Mouse (Mus musculus): ENCODE results near the gene Tmem161b. TPM values are rescaled to one million over a fixed set of nuclear protein-coding genes. Genes with fewer than 3 reads are reported as not detected.
"Not testable (repeated sequence)": the region's sequence is repeated elsewhere in the genome, so short reads cannot be mapped to it uniquely, and the experiment has no call there.

Gene Tmem161b
- 22.9 and 25.5 TPM in 2 replicates for polyA plus RNA-seq (2015; fragmentation: Nextera tagmentation; extraction: Ambion mirVana)

- under 1% methylated on average over 45 of the region's 52 CpGs for WGBS
- Histone ChIP-seq H3K27me3 (replicated peaks; ENCODE audit: control insufficient read depth, insufficient read depth, low read length) (no peaks in the 10 kb centered on the region), H3K27ac (ENCODE audit: low read depth, low read length) (peak within 1 kb of the TSS; percentile 44), H3K4me1 (ENCODE audit: control insufficient read depth, insufficient read depth, low read depth, low read length) (peaks cover 8% of the 10 kb centered on the region), H3K36me3 (ENCODE audit: control insufficient read depth, insufficient read depth, low read length) (no peaks in the 10 kb centered on the region), H3K9me3 (ENCODE audit: control insufficient read depth, low read length) (no peaks in the 10 kb centered on the region), H3K9ac (ENCODE audit: low read depth, low read length) (peak within 1 kb of the TSS; percentile 74), H3K4me3 (ENCODE audit: low read length) (peak within 1 kb of the TSS; percentile 64), H3K4me2 (ENCODE audit: low read length) (peak within 1 kb of the TSS; percentile 94)
- ATAC-seq = peak; percentile 100
These were observed at the start of gene Tmem161b for GRCm38 (mm10) chr13:84221820-84222681. Gene Tmem161b (plus strand): TSS chr13:84222296.

DNA sequence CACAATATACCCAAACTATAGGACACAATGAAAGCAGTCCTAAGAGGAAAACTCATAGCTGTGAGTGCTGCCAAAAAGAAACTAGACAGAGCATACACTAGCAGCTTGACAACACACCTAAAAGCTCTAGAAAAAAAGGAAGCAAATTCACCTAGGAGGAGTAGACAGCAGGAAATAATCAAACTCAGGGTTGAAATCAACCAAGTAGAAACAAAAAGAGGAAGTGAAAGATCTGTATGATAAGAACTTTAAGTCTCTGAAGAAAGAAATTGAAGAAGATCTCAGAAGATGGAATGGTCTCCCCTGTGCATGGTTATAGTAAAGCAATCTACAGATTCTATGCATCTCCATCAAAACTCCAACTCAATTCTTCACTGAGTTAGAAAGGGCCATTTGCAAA, 36.3 kb upstream of the Tmem161b start:
- not testable (repeated sequence) for H3K27me3 ChIP-seq (replicated peaks; ENCODE audit: control insufficient read depth, insufficient read depth, low read length); H3K4me2 ChIP-seq (ENCODE audit: low read length); H3K4me1 ChIP-seq (ENCODE audit: control insufficient read depth, insufficient read depth, low read depth, low read length); ATAC-seq; H3K9ac ChIP-seq (ENCODE audit: low read depth, low read length); H3K27ac ChIP-seq (ENCODE audit: low read depth, low read length); H3K36me3 ChIP-seq (ENCODE audit: control insufficient read depth, insufficient read depth, low read length); H3K4me3 ChIP-seq (ENCODE audit: low read length); H3K9me3 ChIP-seq (ENCODE audit: control insufficient read depth, low read length)

GRCm38 (mm10) chr13:84192723-84193122, 29.4 kb upstream of the Tmem161b start:
- Histone ChIP-seq H3K4me2 (ENCODE audit: low read length) (no peak overlapping the region), H3K9me3 (ENCODE audit: control insufficient read depth, low read length) (no peaks in the 10 kb centered on the region), H3K36me3 (ENCODE audit: control insufficient read depth, insufficient read depth, low read length) (no peaks in the 10 kb centered on the region), H3K27ac (ENCODE audit: low read depth, low read length) (no peak overlapping the region), H3K4me1 (ENCODE audit: control insufficient read depth, insufficient read depth, low read depth, low read length) (no peaks in the 10 kb centered on the region), H3K9ac (ENCODE audit: low read depth, low read length) (no peak overlapping the region), H3K27me3 (replicated peaks; ENCODE audit: control insufficient read depth, insufficient read depth, low read length) (no peaks in the 10 kb centered on the region), H3K4me3 (ENCODE audit: low read length) (no peak overlapping the region)
- ATAC-seq = no peak
- 84% methylated on average over 3 of the region's 3 CpGs for WGBS

DNA sequence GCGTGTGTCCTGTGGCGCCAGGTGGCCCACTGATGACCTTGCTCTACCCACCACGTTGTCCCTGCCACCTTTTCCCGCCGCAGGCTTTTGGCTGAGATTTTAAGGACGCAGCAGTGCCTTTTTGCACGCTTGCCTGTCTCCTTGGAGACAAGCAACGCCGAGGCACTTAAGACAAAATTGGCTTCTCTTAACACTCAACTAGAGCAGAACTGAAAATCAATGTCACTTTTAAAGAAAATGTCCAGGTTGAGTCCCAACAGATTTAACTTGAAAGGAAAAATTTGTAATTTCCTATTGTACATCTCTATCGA, 541 bp downstream of the Tmem161b start:
- H3K27me3 ChIP-seq (replicated peaks; ENCODE audit: control insufficient read depth, insufficient read depth, low read length) = no peaks in the 10 kb centered on the region
- H3K27ac ChIP-seq (ENCODE audit: low read depth, low read length) = peak overlapping the region; percentile 44
- peak overlapping the region; percentile 74 for H3K9ac ChIP-seq (ENCODE audit: low read depth, low read length)
- peak overlapping the region; percentile 94 for H3K4me2 ChIP-seq (ENCODE audit: low read length)
- peak overlapping the region; percentile 64 for H3K4me3 ChIP-seq (ENCODE audit: low read length)
- no peaks in the 10 kb centered on the region for H3K36me3 ChIP-seq (ENCODE audit: control insufficient read depth, insufficient read depth, low read length)
- no peak for ATAC-seq
- H3K4me1 ChIP-seq (ENCODE audit: control insufficient read depth, insufficient read depth, low read depth, low read length) = peaks cover 8% of the 10 kb centered on the region
- WGBS = 2% methylated on average over 10 of the region's 10 CpGs
- H3K9me3 ChIP-seq (ENCODE audit: control insufficient read depth, low read length) = no peaks in the 10 kb centered on the region

DNA sequence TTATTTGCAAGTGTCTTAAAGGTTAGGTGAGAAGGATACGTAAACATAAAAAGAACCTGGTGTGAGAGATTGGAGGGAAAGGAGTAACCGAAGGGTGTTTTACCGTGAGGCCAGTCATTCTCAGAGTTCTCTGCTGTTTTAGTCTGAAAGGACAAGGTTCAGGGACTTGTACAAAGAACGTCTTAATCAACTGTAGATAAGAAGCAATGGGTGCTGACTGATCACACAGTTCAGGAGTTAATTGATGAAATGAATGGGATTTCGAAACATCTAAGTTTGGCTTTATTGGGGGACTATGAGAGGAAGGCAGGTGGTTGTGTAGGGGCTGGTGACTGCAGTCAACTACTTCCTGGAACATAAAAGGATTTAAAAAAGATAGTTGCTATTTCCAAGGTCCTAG, 922 bp downstream of the Tmem161b start:
- Histone ChIP-seq H3K27me3 (replicated peaks; ENCODE audit: control insufficient read depth, insufficient read depth, low read length) (no peaks in the 10 kb centered on the region), H3K4me1 (ENCODE audit: control insufficient read depth, insufficient read depth, low read depth, low read length) (peaks cover 8% of the 10 kb centered on the region), H3K4me3 (ENCODE audit: low read length) (peak overlapping the region; percentile 64), H3K27ac (ENCODE audit: low read depth, low read length) (no peak overlapping the region), H3K9me3 (ENCODE audit: control insufficient read depth, low read length) (no peaks in the 10 kb centered on the region), H3K4me2 (ENCODE audit: low read length) (peak overlapping the region; percentile 94), H3K36me3 (ENCODE audit: control insufficient read depth, insufficient read depth, low read length) (no peaks in the 10 kb centered on the region; the same call in 1 of the 2 replicates), H3K9ac (ENCODE audit: low read depth, low read length) (peak overlapping the region; percentile 74)
- no peak for ATAC-seq
- WGBS = 50% methylated on average over 5 of the region's 5 CpGs

- H3K27ac ChIP-seq (ENCODE audit: low read depth, low read length) = no peak overlapping the region
- 90% methylated on average over 2 of the region's 2 CpGs for WGBS
These were observed 11.9 kb downstream of the Tmem161b start for GRCm38 (mm10) chr13:84234019-84234418.

DNA sequence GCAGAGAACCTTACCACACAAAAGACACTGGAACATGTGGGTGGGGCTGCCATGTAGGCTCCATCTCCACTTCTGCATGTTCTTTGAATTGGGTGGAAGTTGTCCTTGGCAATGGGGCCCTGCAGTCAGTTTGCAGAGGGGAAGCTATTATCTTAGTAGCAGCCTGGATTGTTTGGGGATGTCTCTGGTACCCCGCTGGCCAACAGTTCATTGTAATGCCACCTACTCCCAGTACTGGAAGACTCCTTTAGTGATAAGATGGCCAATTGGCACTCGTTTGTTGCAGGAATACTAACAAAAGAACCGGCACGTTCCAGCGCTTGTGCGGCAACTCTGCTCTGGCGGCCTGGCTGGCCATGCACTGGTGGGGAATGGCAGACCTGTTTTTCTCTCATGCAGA, 14.7 kb downstream of the Tmem161b start:
- Histone ChIP-seq H3K27me3 (replicated peaks; ENCODE audit: control insufficient read depth, insufficient read depth, low read length) (no peaks in the 10 kb centered on the region), H3K9me3 (ENCODE audit: control insufficient read depth, low read length) (peaks cover 9% of the 10 kb centered on the region), H3K36me3 (ENCODE audit: control insufficient read depth, insufficient read depth, low read length) (peaks cover 11% of the 10 kb centered on the region), H3K4me1 (ENCODE audit: control insufficient read depth, insufficient read depth, low read depth, low read length) (no peaks in the 10 kb centered on the region), H3K9ac (ENCODE audit: low read depth, low read length) (no peak overlapping the region), H3K4me3 (ENCODE audit: low read length) (no peak overlapping the region), H3K4me2 (ENCODE audit: low read length) (no peak overlapping the region), H3K27ac (ENCODE audit: low read depth, low read length) (no peak overlapping the region)
- no peak for ATAC-seq
- WGBS = 90% methylated on average over 7 of the region's 7 CpGs

More at GRCm38 (mm10) chr13:84234019-84234418, 11.9 kb downstream of the Tmem161b start:
- Histone ChIP-seq H3K4me2 (ENCODE audit: low read length) (no peak overlapping the region), H3K4me3 (ENCODE audit: low read length) (no peak overlapping the region), H3K27me3 (replicated peaks; ENCODE audit: control insufficient read depth, insufficient read depth, low read length) (no peaks in the 10 kb centered on the region), H3K4me1 (ENCODE audit: control insufficient read depth, insufficient read depth, low read depth, low read length) (no peaks in the 10 kb centered on the region), H3K36me3 (ENCODE audit: control insufficient read depth, insufficient read depth, low read length) (peaks cover 11% of the 10 kb centered on the region), H3K9me3 (ENCODE audit: control insufficient read depth, low read length) (peaks cover 9% of the 10 kb centered on the region), H3K9ac (ENCODE audit: low read depth, low read length) (no peak overlapping the region)
- ATAC-seq = no peak

- Histone ChIP-seq H3K27ac (ENCODE audit: low read depth, low read length) (no peak overlapping the region), H3K9me3 (ENCODE audit: control insufficient read depth, low read length) (peaks cover 9% of the 10 kb centered on the region), H3K9ac (ENCODE audit: low read depth, low read length) (no peak overlapping the region), H3K4me1 (ENCODE audit: control insufficient read depth, insufficient read depth, low read depth, low read length) (no peaks in the 10 kb centered on the region), H3K36me3 (ENCODE audit: control insufficient read depth, insufficient read depth, low read length) (peaks cover 11% of the 10 kb centered on the region), H3K27me3 (replicated peaks; ENCODE audit: control insufficient read depth, insufficient read depth, low read length) (no peaks in the 10 kb centered on the region), H3K4me2 (ENCODE audit: low read length) (no peak overlapping the region), H3K4me3 (ENCODE audit: low read length) (no peak overlapping the region)
- no peak for ATAC-seq
These were observed 16.1 kb downstream of the Tmem161b start for GRCm38 (mm10) chr13:84238184-84238583.

DNA sequence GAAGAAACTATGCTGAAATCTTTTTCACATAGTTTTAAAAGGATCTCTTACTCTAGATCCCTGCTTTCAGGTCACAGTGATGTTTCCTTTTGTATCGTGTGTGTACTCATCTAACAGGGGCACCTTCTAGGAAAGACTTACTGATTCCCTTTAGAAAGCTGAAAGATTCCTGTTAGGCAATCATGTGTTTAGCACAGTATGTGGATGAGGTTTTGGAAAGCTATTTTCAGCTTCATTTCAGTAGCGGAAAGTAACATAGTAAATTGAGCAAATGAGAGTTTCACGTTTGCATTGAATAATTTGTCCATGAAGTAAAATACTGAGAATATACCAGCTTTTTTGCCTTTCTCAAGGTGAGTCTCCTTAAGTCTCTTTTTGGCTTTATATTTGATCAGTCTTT, 26.0 kb downstream of the Tmem161b start:
- Histone ChIP-seq H3K27me3 (replicated peaks; ENCODE audit: control insufficient read depth, insufficient read depth, low read length) (no peaks in the 10 kb centered on the region), H3K4me1 (ENCODE audit: control insufficient read depth, insufficient read depth, low read depth, low read length) (no peaks in the 10 kb centered on the region), H3K9me3 (ENCODE audit: control insufficient read depth, low read length) (no peaks in the 10 kb centered on the region), H3K36me3 (ENCODE audit: control insufficient read depth, insufficient read depth, low read length) (no peaks in the 10 kb centered on the region), H3K4me3 (ENCODE audit: low read length) (no peak overlapping the region), H3K9ac (ENCODE audit: low read depth, low read length) (no peak overlapping the region), H3K27ac (ENCODE audit: low read depth, low read length) (no peak overlapping the region), H3K4me2 (ENCODE audit: low read length) (no peak overlapping the region)
- ATAC-seq = no peak
- 80% methylated on average over 3 of the region's 3 CpGs for WGBS

Data from hindbrain, embryonic 16.5 days (tissue).